In the genomic region with DNA sequence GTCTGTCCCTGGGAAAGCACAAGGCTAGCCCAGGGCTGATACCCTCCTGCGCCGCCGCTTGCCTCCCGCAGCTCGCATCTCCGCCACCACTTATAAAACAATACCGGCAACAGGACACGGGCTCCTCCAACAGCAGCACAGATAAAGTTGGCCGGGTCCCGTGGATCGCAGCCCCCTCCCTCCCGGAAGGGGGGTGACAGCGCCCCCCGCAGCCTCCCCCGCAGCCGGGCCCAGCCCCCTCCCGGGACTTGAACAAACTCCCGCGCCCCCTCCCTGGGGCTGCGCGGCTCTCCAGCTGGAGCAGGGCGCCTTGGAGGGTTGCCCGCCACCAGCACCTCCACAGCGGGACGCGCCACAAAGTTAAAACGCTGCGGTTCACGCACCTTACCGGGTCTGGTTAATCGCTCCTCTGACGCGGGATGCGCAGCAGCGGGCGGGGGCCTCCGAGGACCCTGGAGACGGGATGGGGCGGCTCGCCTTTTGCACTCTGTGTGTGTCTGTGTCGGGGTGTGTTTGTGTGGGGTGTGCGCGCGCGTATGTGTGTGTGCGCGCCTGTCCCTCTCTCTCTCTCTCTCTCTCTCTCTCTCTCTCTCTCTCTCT, we compare ENCODE assay signal across 8 mouse cellular contexts. TPM values are rescaled to one million over a fixed set of nuclear protein-coding genes. Genes with fewer than 3 reads are reported as not detected.
DNase-seq lines count a peak whose midpoint lies in the region; ATAC-seq and TF ChIP-seq lines count a peak whose summit lies in the region.

Gene Sox5, minus strand, starts transcription at position 547 of the 600 bp plus-strand sequence.

- no peaks in the 10 kb centered on the region for H3K36me3 ChIP-seq in embryonic facial prominence, embryonic 15.5 days
- no peaks in the 10 kb centered on the region for H3K36me3 ChIP-seq in kidney, adult 2 months (ENCODE audit: control insufficient read depth, insufficient read depth, low read length)
- H3K36me3 ChIP-seq in limb, embryonic 11.5 days (ENCODE audit: control insufficient read depth, insufficient read depth, low read length), result no peaks in the 10 kb centered on the region
- no peaks in the 10 kb centered on the region for H3K36me3 ChIP-seq in midbrain, embryonic 10.5 days
- H3K36me3 ChIP-seq in small intestine, adult 2 months (ENCODE audit: control insufficient read depth, insufficient read depth, low read length), result no peaks in the 10 kb centered on the region

- peaks cover 11% of the 10 kb centered on the region for H3K4me1 ChIP-seq in embryonic facial prominence, embryonic 15.5 days
- H3K4me1 ChIP-seq in kidney, adult 2 months (ENCODE audit: control insufficient read depth, insufficient read depth, low read length), result no peaks in the 10 kb centered on the region
- peaks cover 8% of the 10 kb centered on the region; the same call in 1 of the 2 replicates for H3K4me1 ChIP-seq in limb, embryonic 11.5 days (ENCODE audit: control insufficient read depth, insufficient read depth, low read length)
- peaks cover 27% of the 10 kb centered on the region for H3K4me1 ChIP-seq in midbrain, embryonic 10.5 days
- no peaks in the 10 kb centered on the region; the same call in 1 of the 2 replicates for H3K4me1 ChIP-seq in small intestine, adult 2 months (ENCODE audit: control insufficient read depth, insufficient read depth, insufficient read length, low read length)

- peak within 1 kb of the TSS; percentile 98 for H3K4me2 ChIP-seq in embryonic facial prominence, embryonic 15.5 days (replicated peaks)
- peak within 1 kb of the TSS; percentile 95 for H3K4me2 ChIP-seq in limb, embryonic 11.5 days (ENCODE audit: low read depth, severe bottlenecking)

- H3K9ac ChIP-seq in embryonic facial prominence, embryonic 15.5 days, result peak within 1 kb of the TSS; percentile 27
- peak within 1 kb of the TSS; percentile 73 for H3K9ac ChIP-seq in limb, embryonic 11.5 days (ENCODE audit: low read length)

- no peak for DNase-seq in cerebellum, adult 9-11 months
- peak; percentile 31 for DNase-seq in heart, adult 8-10 months (ENCODE audit: low spot score)
- DNase-seq in kidney, adult 2 months, result peak; percentile 56
- DNase-seq in limb, embryonic 11.5 days (ENCODE audit: low spot score), result peak; percentile 76
- no peak for DNase-seq in midbrain, embryonic 10.5 days (ENCODE audit: low spot score)

- no peak for TF ChIP-seq CTCF in kidney, adult 2 months (conservative IDR thresholded peaks at IDR 0.05; ENCODE audit: insufficient read depth, insufficient read length, low read depth, low read length)
- TF ChIP-seq CTCF in small intestine, adult 2 months (IDR thresholded peaks at IDR 0.05; ENCODE audit: extremely low read depth, insufficient read length, insufficient replicate concordance, low read depth, low read length), result no peak

- no peak for TF ChIP-seq POLR2A in kidney, adult 2 months (IDR thresholded peaks at IDR 0.05; ENCODE audit: low read depth, low read length)
- no peak for TF ChIP-seq POLR2A in small intestine, adult 2 months (IDR thresholded peaks at IDR 0.05; ENCODE audit: low read depth, low read length)

- no peak within 1 kb of the TSS for H3K27ac ChIP-seq in embryonic facial prominence, embryonic 15.5 days (replicated peaks)
- peak within 1 kb of the TSS; percentile 65 for H3K27ac ChIP-seq in kidney, adult 2 months (ENCODE audit: insufficient read depth, low read depth, low read length)
- peak within 1 kb of the TSS; percentile 55; the same call in 1 of the 2 replicates for H3K27ac ChIP-seq in limb, embryonic 11.5 days (replicated peaks; ENCODE audit: low read depth, low read length)
- peak within 1 kb of the TSS; percentile 92 for H3K27ac ChIP-seq in midbrain, embryonic 10.5 days (replicated peaks)
- peak within 1 kb of the TSS; percentile 62 for H3K27ac ChIP-seq in small intestine, adult 2 months (ENCODE audit: insufficient read depth, low read depth, low read length)

- H3K9me3 ChIP-seq in embryonic facial prominence, embryonic 15.5 days (replicated peaks), result no peaks in the 10 kb centered on the region
- H3K9me3 ChIP-seq in limb, embryonic 11.5 days (ENCODE audit: control insufficient read depth, low read length), result no peaks in the 10 kb centered on the region
- H3K9me3 ChIP-seq in midbrain, embryonic 10.5 days (replicated peaks), result no peaks in the 10 kb centered on the region

- H3K4me3 ChIP-seq in embryonic facial prominence, embryonic 15.5 days (replicated peaks), result peak within 1 kb of the TSS; percentile 64
- peak within 1 kb of the TSS; percentile 85 for H3K4me3 ChIP-seq in kidney, adult 2 months (ENCODE audit: insufficient read depth, low read depth, low read length)
- H3K4me3 ChIP-seq in limb, embryonic 11.5 days (ENCODE audit: low read depth, low read length), result peak within 1 kb of the TSS; percentile 79
- peak within 1 kb of the TSS; percentile 74 for H3K4me3 ChIP-seq in midbrain, embryonic 10.5 days
- H3K4me3 ChIP-seq in small intestine, adult 2 months (ENCODE audit: low read depth, low read length), result peak within 1 kb of the TSS; percentile 75

- peak; percentile 46; the same call in 1 of the 2 replicates for ATAC-seq in cerebellum, adult (ENCODE audit: insufficient number of reproducible peaks, low FRiP score, low TSS enrichment)
- ATAC-seq in embryonic facial prominence, embryonic 15.5 days (ENCODE audit: insufficient number of reproducible peaks, low FRiP score, low TSS enrichment, low read depth), result peak; percentile 68
- ATAC-seq in limb, embryonic 11.5 days (ENCODE audit: insufficient number of reproducible peaks, low FRiP score, low TSS enrichment, low read depth), result peak; percentile 46

- WGBS in embryonic facial prominence, embryonic 15.5 days, result under 1% methylated on average over 45 of the region's 47 CpGs
- under 1% methylated on average over 47 of the region's 47 CpGs for WGBS in kidney, adult 2 months
- WGBS in limb, embryonic 11.5 days, result under 1% methylated on average over 45 of the region's 47 CpGs
- WGBS in midbrain, embryonic 10.5 days, result 0% methylated on average over 44 of the region's 47 CpGs
- 2% methylated on average over 46 of the region's 47 CpGs for WGBS in small intestine, adult 2 months

- H3K27me3 ChIP-seq in embryonic facial prominence, embryonic 15.5 days, result peaks cover 16% of the 10 kb centered on the region
- no peaks in the 10 kb centered on the region for H3K27me3 ChIP-seq in kidney, adult 2 months (replicated peaks; ENCODE audit: control insufficient read depth, insufficient read depth, low read length)
- H3K27me3 ChIP-seq in limb, embryonic 11.5 days (ENCODE audit: control insufficient read depth, insufficient read depth, low read length), result peaks cover 5% of the 10 kb centered on the region; the same call in 1 of the 2 replicates
- peaks cover 40% of the 10 kb centered on the region for H3K27me3 ChIP-seq in midbrain, embryonic 10.5 days (ENCODE audit: low read depth, poor library complexity, severe bottlenecking)
- H3K27me3 ChIP-seq in small intestine, adult 2 months (ENCODE audit: control insufficient read depth, insufficient read depth, low read length), result peaks cover 17% of the 10 kb centered on the region

RNA-seq across cellular contexts. Expression of gene Sox5, which starts in this region (rescaled TPM):
- 15.7 and 20.5 TPM in 2 replicates for polyA plus RNA-seq in embryonic facial prominence, embryonic 15.5 days (2015; fragmentation: Nextera tagmentation; extraction: Ambion mirVana)
- total RNA-seq in heart, adult 8-10 months (2022), result 1 to 10 TPM; 1.1 to 3.1 (median 2.2) TPM
- polyA plus RNA-seq in kidney, adult 2 months (2012; rRNA removed), result 2.9 and 3.2 TPM in 2 replicates
- 49.2 and 54.7 TPM in 2 replicates for polyA plus RNA-seq in limb, embryonic 11.5 days (2014; fragmentation: Nextera tagmentation; extraction: Ambion mirVana)
- 28.2 and 37.2 TPM in 2 replicates for polyA plus RNA-seq in midbrain, embryonic 10.5 days (2016; fragmentation: Nextera tagmentation; extraction: Ambion mirVana)
- 0.67 and 0.85 TPM in 2 replicates for polyA plus RNA-seq in small intestine, adult 2 months (2012; rRNA removed)

Comparison
In these comparisons a context has a peak if more than half of its experiments do, and no peak if none do; other contexts are left out.
1. DNase-seq: peak in heart, adult 8-10 months (single experiment), kidney, adult 2 months (single experiment) and limb, embryonic 11.5 days (single experiment); none in cerebellum, adult 9-11 months (single experiment) and midbrain, embryonic 10.5 days (single experiment).
2. Peak in every context shown above with its lines, with median percentiles within 50 percentile points of each other: ATAC-seq and H3K4me3 ChIP-seq.